Mouse (Mus musculus) C2C12 (cell line): ENCODE measurements around the gene Retreg1. TPM values are rescaled to one million over a fixed set of nuclear protein-coding genes. Genes with fewer than 3 reads are reported as not detected.

Experiments
- H3K27me3 ChIP-seq: one replicate; pipeline ENCODE4 v1.6.1; 2011; ENCODE audit not compliant: control insufficient read depth, insufficient read depth, insufficient read length
- H3K36me3 ChIP-seq: one replicate; pipeline ENCODE4 v1.6.1; 2011; ENCODE audit not compliant: control insufficient read depth, insufficient read depth
- H3K4me3 ChIP-seq: one replicate; pipeline ENCODE4 v1.5.1; 2011; ENCODE audit warnings: mild to moderate bottlenecking, control low read depth; ENCODE audit not compliant: poor library complexity, insufficient read depth, severe bottlenecking
- H3K79me2 ChIP-seq: one replicate; pipeline ENCODE4 v1.6.1; 2011; ENCODE audit not compliant: control insufficient read depth, insufficient read depth
- H3K79me3 ChIP-seq: one replicate; pipeline ENCODE4 v1.6.1; 2011; ENCODE audit warnings: low read depth, control low read depth
- H3ac ChIP-seq: one replicate; pipeline ENCODE3; 2011; ENCODE audit warnings: low read depth; ENCODE audit not compliant: control insufficient read depth, insufficient read length
- CEBPB ChIP-seq: IDR thresholded peaks from one replicate; pipeline ENCODE4 v1.6.1; 2011; ENCODE audit warnings: low read depth, mild to moderate bottlenecking, control low read depth, moderate library complexity
- CTCF ChIP-seq: IDR thresholded peaks from one replicate; pipeline ENCODE4 v1.5.1; 2011; ENCODE audit not compliant: control insufficient read depth, insufficient read depth, insufficient read length
- FOSL1 ChIP-seq: IDR thresholded peaks from one replicate; pipeline ENCODE4 v1.8.0; 2011; ENCODE audit warnings: mild to moderate bottlenecking, low read length; ENCODE audit not compliant: poor library complexity, insufficient read depth, severe bottlenecking
- MAX ChIP-seq: IDR thresholded peaks from one replicate; pipeline ENCODE4 v1.6.1; 2011; ENCODE audit warnings: mild to moderate bottlenecking, control low read depth
- MYOD1 ChIP-seq: IDR thresholded peaks from one replicate; pipeline ENCODE4 v1.6.1; 2011; ENCODE audit warnings: low read depth; ENCODE audit not compliant: control insufficient read depth, insufficient read length
- MYOG ChIP-seq: IDR thresholded peaks from one replicate; pipeline ENCODE4 v1.6.1; 2011; ENCODE audit not compliant: control insufficient read depth, insufficient read length; ENCODE audit errors: extremely low read depth
- USF1 ChIP-seq: IDR thresholded peaks from one replicate; pipeline ENCODE4 v1.6.1; 2011; ENCODE audit warnings: low read depth, mild to moderate bottlenecking, control low read depth, moderate library complexity
- polyA plus RNA-seq: library from polyadenylated mRNA; unstranded; fragments of >200 nt; fragmentation: generic; extraction: Trizol; gene quantifications from one replicate; pipeline ENCODE4 v1.2.1, GENCODE M21; 2012; ENCODE audit warnings: missing spikeins

The Retreg1 gene
- polyA plus RNA-seq, 1 experiment = 32.8 TPM

DNA sequence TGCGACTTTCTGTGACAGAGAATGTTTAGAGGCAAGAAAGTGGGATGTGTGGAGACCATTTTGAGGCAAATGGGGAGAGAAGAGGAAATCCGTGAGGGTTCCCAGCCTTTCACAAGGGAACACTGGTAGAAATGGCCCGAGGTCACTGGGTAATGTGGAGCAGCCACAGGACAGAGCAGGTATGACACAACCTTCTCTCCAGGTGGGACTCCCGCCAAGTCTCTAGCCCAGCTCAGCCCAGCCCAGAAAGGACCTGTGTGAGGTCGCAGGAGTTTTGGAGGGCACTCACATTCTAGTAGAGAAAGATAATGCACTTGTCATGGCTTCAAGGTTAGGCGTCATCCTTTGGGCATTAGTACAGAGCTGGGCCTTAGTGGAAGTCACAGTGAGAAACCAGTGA lies 23.1 kb downstream of the Retreg1 start:
- no peak overlapping the region for H3ac ChIP-seq
- TF ChIP-seq CEBPB (no peak), FOSL1 (no peak), MAX (no peak), CTCF (no peak), MYOD1 (no peak), MYOG (no peak), USF1 (no peak)
- H3K27me3 ChIP-seq = no peaks in the 10 kb centered on the region
- H3K4me3 ChIP-seq = no peak overlapping the region
- H3K79me3 ChIP-seq = peaks cover 24% of the 10 kb centered on the region
- no peaks in the 10 kb centered on the region for H3K36me3 ChIP-seq
- peaks cover 86% of the 10 kb centered on the region for H3K79me2 ChIP-seq

DNA sequence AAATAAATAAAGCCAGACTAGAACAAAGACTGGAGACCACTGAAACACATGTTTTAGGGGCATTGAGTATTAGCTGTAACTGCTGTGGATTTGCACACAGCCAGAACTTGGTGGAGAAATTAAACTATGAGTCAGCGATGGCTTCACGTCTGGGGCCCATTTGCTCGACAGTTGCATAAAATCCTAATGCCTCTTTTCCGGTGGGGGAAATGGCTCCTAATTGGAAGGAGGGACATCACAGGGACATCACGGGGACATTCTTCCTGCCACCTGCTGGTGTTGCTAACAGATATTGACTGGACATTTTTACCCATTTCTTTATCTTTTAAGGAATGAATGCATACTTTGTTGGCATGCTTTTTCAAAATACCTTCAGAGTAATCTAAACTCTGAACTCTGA lies 26.1 kb downstream of the Retreg1 start:
- peaks cover 81% of the 10 kb centered on the region for H3K79me2 ChIP-seq
- TF ChIP-seq MYOD1 (peak; percentile 70), MYOG (no peak), CEBPB (peak; percentile 17), USF1 (peak; percentile 59)
- H3ac ChIP-seq = no peak overlapping the region
- no peaks in the 10 kb centered on the region for H3K27me3 ChIP-seq
- no peaks in the 10 kb centered on the region for H3K36me3 ChIP-seq
- no peak overlapping the region for H3K4me3 ChIP-seq
- H3K79me3 ChIP-seq = peaks cover 27% of the 10 kb centered on the region

DNA sequence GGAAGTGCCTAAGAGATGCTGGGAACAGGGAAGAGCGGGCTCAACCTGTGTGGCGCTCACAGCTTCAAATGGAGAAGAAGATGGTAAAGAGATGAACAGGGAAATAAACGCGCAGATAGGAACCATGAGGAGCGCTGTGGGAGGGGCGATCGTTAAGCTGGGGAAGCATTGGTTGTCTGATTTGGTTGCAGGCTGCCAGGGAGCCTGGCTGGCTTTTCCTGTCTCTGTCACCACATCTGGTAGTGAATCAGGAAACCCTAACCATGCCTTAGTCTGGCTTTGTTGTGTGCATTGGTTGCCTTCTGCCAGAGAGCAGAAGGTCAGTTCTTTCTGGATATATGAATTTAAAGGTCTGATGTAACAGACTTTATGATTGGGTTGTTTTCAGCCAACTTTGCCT lies 28.5 kb downstream of the Retreg1 start:
- H3ac ChIP-seq = no peak overlapping the region
- H3K79me3 ChIP-seq = peaks cover 22% of the 10 kb centered on the region
- H3K4me3 ChIP-seq = no peak overlapping the region
- peaks cover 84% of the 10 kb centered on the region for H3K79me2 ChIP-seq
- TF ChIP-seq FOSL1 (no peak), MAX (no peak), CEBPB (no peak), USF1 (no peak), MYOD1 (no peak)
- H3K27me3 ChIP-seq = no peaks in the 10 kb centered on the region
- no peaks in the 10 kb centered on the region for H3K36me3 ChIP-seq

DNA sequence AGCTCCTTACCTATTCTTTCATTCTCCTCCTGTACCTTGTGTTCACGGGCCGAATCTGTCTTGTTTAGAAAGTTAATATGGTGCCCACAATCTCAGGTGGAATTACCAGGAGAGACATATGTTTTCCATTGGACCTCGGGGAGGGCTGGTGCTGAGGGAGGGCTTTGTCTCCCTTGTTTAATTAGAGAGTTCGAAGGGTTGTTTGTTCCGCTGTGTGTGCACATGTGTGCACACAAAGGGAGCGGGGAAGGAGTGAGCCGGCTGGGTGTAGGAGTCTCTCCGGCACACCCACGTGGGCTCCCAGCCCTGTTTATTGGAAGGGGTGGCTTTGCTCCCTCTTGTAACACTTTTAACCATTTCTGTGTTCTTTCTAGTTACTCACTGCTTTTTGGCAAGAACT lies 29.1 kb downstream of the Retreg1 start:
- Histone ChIP-seq H3K4me3 (no peak overlapping the region), H3K27me3 (no peaks in the 10 kb centered on the region), H3ac (no peak overlapping the region), H3K36me3 (no peaks in the 10 kb centered on the region), H3K79me3 (peaks cover 17% of the 10 kb centered on the region), H3K79me2 (peaks cover 81% of the 10 kb centered on the region)
- TF ChIP-seq MYOD1 = no peak
- TF ChIP-seq MAX = no peak
- TF ChIP-seq CEBPB = no peak
- no peak for TF ChIP-seq MYOG
- TF ChIP-seq USF1 = peak; percentile 7
- no peak for TF ChIP-seq FOSL1
- TF ChIP-seq CTCF = no peak

DNA sequence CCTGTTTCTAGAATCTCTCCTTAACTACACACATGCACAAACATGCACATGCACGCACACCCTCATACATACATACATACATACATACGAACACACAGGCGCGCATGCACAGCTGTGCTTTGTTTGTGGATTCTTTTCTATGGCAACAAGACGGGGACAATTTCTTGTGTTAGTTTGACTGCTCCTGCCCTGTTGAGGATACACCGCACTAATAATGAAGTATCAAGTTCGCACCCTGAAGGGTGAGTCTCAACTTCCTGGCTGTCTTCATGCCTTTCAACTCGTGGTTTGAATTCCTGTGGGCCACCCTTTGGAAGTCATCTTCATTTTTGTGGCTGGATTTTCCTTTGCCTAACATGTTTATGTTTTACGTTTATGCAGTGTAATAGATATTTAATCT lies 29.7 kb downstream of the Retreg1 start:
- Histone ChIP-seq H3K27me3 (no peaks in the 10 kb centered on the region), H3ac (no peak overlapping the region), H3K36me3 (no peaks in the 10 kb centered on the region), H3K79me2 (peaks cover 81% of the 10 kb centered on the region), H3K4me3 (no peak overlapping the region), H3K79me3 (peaks cover 13% of the 10 kb centered on the region)
- TF ChIP-seq MYOG (no peak), CEBPB (no peak), MAX (peak; percentile 43), MYOD1 (peak; percentile 42), USF1 (no peak), FOSL1 (no peak), CTCF (no peak)

DNA sequence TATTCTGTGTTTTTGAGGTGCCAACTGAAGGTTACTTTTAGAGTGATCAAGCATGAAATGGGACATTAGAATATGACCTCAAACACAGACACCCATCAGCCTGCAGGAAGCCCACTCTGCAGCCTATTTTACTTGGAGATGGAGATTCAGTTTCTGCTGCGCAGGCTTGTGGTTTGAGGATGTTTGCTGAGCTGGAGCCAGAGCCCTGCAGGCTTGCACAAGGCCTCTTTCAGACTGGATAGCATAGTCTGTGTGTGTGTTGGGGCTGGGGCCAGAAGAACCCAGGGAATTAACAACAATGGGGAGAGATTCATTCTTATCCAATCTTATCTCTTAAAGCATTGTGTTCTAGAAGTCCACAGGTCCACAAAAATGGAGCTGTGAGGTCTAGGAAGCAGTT lies 30.6 kb downstream of the Retreg1 start:
- no peaks in the 10 kb centered on the region for H3K36me3 ChIP-seq
- H3ac ChIP-seq = no peak overlapping the region
- H3K79me3 ChIP-seq = peaks cover 13% of the 10 kb centered on the region
- no peak overlapping the region for H3K4me3 ChIP-seq
- no peaks in the 10 kb centered on the region for H3K27me3 ChIP-seq
- peaks cover 77% of the 10 kb centered on the region for H3K79me2 ChIP-seq
- no peak for TF ChIP-seq MYOD1
- no peak for TF ChIP-seq FOSL1
